Mouse (Mus musculus): ENCODE measurements around the gene Mbd3. TPM values are rescaled to one million over a fixed set of nuclear protein-coding genes. Genes with fewer than 3 reads are reported as not detected.

Mbd3 gene
- total RNA-seq, 2 experiments from 2014 or later, result 134 to 138 TPM

DNA sequence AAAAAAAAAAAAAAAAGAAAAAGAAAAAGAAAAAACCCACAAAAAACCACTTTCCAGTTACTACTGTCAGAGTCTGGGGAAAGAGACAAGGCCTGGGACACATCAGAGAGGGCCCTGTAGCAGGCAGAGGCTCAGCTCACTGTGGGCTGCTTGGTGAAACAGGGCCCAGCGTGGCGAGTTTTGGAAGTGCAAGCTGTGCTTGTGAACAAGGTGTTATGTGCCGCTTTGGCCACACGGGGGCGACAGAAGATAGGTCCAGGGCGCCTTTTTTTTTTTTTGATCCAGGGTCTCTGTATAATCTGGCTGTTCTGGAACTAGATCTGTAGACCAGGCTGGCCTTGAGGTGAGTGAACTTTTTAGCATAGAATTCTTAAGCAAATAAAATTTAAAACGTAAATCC is 23.2 kb downstream of the Mbd3 start:
- intact Hi-C loops (cut with DNase I), result loop anchor here (10.0 kb wide), 1 partner anchor 201 kb away; the partner anchor contains the start of genes 1600002K03Rik and Efna2
- peak; percentile 82 to 93 for DNase-seq (ENCODE audit: low spot score in 2 of 2)

DNA sequence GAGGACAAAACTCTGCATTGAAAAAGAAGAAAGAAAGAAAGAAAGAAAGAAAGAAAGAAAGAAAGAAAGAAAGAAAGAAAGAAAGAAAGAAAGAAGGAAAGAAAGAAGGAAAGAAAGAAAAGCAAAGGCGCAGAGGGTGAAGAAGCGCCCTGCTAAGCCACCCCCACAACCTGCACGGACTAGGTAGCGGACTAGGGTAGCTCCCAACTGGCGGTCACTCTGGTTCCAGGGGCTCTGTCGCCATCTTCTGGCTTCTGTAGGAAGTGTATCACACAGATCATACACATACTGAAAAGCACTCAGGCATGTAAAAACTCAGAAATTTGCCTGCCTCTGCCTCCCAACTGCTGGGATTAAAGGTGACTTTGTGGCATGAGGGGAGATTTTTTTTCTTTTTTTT is 25.3 kb downstream of the Mbd3 start:
- DNase-seq (ENCODE audit: low spot score in 2 of 2), result peak; percentile 76 to 86
- intact Hi-C loops (cut with DNase I), result loop anchor here (1.0 to 10.0 kb wide), 4 partner anchors 23 to 199 kb away; partner anchors contain the start of genes 1600002K03Rik, Apc2 and Efna2

DNA sequence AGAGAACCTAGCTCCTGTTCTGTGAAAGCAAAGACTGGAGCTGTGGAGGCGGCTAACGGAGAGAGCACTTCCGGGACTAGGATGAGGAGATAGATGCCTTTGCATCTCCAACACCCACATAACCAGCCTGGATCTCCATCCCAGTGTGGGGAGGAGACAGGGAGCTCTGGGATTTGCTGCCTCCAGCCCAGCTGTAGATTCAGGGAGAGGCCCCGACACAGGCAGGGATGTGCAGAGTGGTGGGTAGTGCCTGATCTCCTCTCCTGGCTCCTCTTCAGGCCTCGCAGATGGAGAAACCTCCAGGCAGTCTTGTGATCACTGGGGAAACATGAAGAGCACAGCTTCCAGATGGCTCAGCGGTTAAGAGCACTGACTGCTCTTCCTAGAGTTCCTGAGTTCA is 26.6 kb downstream of the Mbd3 start:
- peak in 1 of 2 experiments; percentile 83 for DNase-seq (ENCODE audit: low spot score in 2 of 2)
- intact Hi-C loops (cut with DNase I), result loop anchor here (2.0 to 10.0 kb wide), 2 partner anchors 16 to 198 kb away; partner anchors contain the start of genes 1600002K03Rik, Efna2 and Plk5

DNA sequence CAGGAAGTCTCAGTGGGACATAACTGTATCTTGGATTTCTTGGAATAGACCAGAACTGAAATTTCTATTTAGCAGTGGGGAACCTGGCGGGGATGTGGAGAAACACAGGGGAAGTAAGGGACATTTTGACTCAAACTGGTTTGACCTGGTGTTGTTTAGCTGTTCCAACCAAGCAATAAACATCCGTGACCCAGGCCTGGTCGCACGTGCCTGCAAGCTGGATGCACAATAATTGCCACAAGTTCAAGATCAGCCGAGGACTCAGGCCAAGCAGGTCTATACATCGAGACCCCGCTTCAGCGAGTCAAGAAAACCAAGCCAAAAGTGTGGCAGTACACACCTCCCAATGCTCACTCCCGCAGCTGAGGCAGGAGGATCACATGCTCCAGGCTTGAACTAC is 27.4 kb downstream of the Mbd3 start:
- DNase-seq (ENCODE audit: low spot score in 2 of 2), result no peak
- intact Hi-C loops (cut with DNase I), result loop anchor here (2.0 to 10.0 kb wide), 2 partner anchors 15 to 197 kb away; partner anchors contain the start of genes 1600002K03Rik, Efna2 and Plk5

DNA sequence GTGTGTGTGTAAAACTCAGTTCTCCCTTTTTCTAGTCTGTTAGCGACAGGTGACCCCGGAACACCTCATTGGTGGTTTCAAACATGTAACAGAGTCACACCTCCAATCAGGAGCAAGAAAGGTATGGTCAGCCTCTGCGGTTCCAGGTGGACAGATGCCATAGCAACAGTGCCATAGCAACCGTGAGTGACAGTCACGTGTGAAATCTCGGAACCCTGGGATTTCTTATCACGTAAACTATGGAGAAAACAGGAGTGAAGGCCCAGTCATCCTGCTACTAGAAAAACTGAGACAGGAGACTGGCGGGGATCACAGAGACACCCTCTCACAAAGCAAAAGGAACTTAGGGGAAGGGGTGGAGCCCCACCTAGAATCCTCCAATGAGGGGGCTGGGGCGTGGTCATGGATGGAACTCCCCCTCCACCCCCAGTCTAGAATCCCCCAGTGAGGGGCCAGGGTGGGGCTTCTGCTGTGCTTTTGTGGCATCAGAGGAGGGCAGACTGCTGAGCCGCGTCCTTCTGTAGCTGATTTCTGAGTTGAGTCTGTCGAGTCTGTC is 27.9 kb downstream of the Mbd3 start:
- peak; percentile 68 to 79 for DNase-seq (ENCODE audit: low spot score in 2 of 2)
- intact Hi-C loops (cut with DNase I), result loop anchor here (10.0 kb wide), 1 partner anchor 197 kb away; the partner anchor contains the start of genes 1600002K03Rik and Efna2

DNA sequence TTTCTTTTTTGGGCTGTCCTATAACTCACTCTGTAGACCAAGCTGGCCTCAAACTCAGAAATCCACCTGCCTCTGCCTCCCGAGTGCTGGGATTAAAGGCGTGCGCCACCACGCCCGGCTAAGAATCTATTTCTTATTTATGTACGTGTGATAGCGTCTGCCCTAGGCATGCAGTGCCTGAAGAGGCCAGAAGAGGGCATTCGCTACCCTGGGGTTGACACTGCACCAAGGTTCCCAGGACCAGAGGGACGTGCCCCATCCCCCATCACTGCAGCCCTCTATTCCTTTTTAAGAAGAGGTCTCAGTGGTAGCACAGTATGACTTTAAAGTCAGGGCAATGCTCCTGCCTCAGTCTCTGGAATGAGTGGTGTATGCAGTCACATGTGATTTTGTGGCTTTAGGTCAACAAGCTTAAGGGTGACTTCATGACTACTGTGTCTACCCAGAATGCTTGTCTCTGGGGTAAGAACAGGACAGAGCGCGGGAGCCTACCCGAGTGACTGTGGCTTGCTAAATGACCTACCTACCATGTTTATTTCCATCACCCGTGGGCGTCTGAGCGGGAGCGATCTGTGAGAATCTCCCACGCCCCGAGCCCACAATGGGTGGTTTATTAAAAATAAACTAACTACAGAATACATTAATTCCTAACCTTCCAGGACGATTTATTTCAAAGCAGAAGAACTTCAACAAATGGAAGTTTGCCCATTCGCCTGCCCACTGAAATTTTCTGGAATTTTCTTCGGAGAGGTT is 29.2 kb downstream of the Mbd3 start:
- DNase-seq (ENCODE audit: low spot score in 2 of 2), result peak; percentile 43 to 81
- intact Hi-C loops (cut with DNase I), result loop anchor here (10.0 kb wide), 1 partner anchor 195 kb away; the partner anchor contains the start of genes 1600002K03Rik and Efna2

DNA sequence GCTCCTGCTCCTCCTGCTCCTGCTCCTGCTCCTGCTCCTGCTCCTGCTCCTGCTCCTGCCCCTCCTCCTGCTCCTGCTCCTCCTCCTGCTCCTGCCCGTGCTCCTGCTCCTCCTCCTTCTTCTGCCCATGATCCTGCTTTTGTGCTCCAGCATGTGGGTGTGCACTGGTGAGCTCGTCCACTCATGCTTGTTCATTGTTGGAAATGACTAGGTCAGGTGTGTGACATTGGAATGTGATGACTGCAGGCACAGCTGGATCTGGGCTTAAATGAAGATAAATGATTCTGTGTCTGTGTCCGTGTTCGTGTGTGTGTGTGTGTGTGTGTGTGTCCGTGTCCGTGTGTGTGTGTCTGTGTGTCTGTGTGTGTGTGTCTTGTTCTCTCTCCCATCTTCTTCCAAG is 31.0 kb downstream of the Mbd3 start:
- DNase-seq (ENCODE audit: low spot score in 2 of 2), result no peak
- intact Hi-C loops (cut with DNase I), result no loop called here

DNA sequence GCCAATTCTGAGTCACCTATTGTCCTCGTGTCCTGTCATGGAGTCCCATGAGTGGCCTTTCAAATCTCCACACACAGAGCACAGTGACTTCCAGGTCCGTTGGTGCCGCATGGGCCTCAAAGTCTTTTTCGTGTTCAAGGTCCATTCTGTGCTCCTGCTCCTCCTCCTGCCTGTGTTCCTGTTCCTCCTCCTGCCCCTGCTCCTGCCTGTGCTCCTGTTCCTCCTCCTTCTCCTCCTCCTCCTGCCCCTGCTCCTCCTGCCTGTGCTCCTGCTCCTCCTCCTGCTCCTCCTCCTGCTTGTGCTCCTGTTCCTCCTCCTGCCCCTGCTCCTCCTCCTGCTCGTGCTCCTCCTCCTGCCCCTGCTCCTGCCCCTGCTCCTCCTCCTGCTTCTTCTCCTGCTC is 31.4 kb downstream of the Mbd3 start:
- no peak for DNase-seq (ENCODE audit: low spot score in 2 of 2)
- intact Hi-C loops (cut with DNase I), result no loop called here

DNA sequence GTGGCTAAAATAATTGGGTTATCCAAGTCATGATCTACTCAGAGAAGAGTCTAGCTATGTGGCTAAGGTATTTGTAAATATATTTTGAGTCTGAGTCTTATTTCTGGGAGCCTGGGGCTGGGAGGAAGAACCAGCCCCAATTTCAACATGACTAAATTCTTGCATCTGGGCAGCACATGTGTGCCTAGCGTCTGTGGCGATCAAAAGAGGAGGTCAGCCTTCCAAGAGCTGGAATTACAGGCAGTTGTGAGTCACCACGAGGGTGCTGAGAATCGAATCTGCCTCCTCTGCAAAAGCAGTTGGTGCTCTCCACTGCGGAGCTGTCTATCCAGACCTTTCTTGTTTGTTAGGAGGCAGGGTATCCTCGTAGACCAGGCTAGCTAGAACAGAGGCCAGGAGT is 33.6 kb downstream of the Mbd3 start:
- DNase-seq (ENCODE audit: low spot score in 2 of 2), result no peak
- intact Hi-C loops (cut with DNase I), result no loop called here

DNA sequence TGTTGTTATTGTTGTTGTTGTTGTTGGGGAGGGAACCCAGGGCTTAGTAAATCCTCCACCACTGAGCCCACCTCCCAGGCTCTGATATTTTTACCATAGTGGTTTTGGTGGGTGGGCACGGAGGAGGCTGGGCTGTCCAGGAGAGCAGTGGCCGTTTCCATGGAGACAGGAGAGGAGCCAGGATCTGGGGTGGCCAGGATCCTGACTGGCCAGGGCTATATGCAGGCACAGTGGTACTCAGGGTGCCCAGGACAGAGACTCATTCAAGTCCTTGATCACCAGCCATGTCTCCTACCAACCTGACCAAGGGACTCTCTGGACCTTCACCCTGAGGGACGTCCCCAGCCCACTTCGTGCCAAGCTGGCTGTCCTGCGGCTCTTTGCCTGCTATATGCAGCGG is 35.6 kb downstream of the Mbd3 start:
- no peak for DNase-seq (ENCODE audit: low spot score in 2 of 2)
- intact Hi-C loops (cut with DNase I), result no loop called here

DNA sequence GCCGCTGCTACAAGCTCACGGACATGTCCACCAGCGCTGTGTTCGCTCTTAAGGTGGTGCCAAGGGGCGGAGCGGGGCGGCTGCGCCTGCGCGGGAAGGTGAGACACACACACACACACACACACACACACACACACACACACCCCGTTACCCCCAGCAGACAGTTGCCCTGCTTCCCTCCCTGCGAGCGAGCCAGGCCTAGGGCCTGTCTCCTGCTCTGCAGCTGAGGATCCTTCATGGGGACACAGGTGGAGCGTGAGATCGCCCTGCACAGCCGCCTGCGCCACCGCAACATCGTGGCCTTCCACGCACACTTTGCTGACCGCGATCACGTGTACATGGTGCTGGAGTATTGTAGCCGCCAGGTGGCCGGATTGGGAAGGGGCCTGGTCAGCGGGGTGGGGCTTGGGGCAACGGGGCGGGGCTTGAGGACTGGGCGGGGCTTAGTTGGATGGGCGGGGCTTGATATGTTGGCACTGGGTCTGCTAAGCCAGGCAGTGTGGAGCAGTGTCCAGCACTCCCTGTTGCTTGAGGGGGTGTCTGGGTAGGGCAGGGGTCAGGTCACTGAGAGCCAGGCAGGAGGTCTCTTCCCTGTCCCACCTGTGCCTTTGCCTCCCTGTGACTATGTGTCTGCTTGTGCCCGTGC is 41.2 kb downstream of the Mbd3 start:
- intact Hi-C loops (cut with DNase I), result loop anchor here (2.0 kb wide), 1 partner anchor 15 kb away; no protein-coding TSS in a partner anchor
- no peak for DNase-seq (ENCODE audit: low spot score in 2 of 2)

DNA sequence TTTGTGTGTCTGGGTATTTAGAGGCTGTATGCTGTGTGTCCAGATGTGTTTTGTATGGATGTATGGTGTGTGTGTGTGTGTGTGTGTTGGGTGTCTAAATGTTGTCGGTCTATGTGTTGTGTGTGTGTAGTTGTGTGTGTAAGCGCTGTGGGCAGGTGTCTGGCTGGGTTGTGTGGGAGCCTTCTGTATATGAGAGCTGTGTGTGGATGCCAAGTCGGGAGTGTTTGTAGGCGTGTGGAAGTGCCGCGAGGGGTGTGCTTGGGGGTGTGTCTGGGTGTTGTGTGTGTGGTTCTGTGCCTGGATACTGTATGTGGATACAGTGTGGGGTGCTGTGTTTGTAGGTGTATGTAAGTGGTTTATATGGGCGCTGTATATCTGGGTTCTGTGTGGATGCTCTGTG is 42.0 kb downstream of the Mbd3 start:
- intact Hi-C loops (cut with DNase I), result loop anchor here (2.0 kb wide), 1 partner anchor 15 kb away; no protein-coding TSS in a partner anchor
- peak in 1 of 2 experiments; percentile 71 for DNase-seq (ENCODE audit: low spot score in 2 of 2)

DNA sequence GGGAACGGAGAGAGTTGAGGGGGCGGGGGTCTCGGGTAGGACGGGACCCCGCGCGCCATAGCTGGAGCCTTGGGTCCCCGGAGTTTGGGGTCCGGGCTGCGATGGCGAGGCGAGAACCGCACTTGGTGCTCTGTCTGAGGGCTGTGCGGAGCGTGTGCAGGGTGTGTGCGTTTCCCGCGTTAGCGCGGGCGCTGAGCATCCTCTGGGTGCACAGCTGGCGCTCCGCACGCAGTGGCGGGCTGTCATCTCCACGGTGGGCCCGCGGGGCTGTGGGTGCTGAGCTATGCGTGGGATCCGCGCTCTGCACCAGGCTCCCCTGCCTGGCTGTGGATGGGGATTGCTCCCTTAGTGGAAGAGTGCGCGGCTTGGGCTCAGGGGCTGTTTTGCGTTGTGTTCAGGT is 42.6 kb downstream of the Mbd3 start:
- DNase-seq (ENCODE audit: low spot score in 2 of 2), result no peak
- intact Hi-C loops (cut with DNase I), result loop anchor here (2.0 kb wide), 1 partner anchor 16 kb away; no protein-coding TSS in a partner anchor

DNA sequence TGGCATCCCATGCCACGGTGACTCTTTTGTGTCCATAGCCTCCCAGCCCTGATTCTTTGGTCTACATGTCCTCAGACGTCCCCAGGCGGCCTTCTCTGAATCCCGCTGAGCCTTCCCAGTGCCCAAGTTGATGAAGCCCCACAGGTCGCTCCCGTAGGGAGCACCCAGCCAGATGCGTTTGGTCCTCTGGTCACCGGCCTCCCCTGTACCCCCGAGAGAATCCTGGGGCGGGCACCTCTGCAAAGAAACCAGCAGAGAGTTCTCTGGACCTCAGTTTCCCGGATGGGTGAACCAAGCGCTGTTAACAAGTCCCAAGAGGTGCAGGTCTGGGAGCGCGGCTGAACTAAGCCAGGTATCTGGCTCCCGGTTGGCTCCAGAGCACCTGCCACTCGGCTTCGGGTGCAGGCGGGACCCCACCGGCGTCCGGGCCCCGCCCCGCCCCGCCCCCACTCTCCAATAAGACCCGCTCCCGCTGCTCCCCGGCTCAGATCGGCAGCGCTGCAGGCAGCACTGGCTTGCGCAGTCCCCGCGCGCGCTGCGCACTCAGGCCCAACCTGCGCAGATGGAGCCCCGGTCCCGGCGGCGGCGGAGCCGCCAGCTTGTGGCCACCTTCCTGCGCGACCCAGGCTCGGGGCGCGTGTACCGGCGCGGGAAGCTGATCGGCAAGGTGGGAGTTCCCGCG is 43.2 kb downstream of the Mbd3 start, which contains the start of gene Plk5:
Gene Plk5 (plus strand): TSS at position 459 of the 682 bp plus-strand sequence.
- intact Hi-C loops (cut with DNase I), result loop anchor here (2.0 kb wide), 1 partner anchor 17 kb away; no protein-coding TSS in a partner anchor
- DNase-seq (ENCODE audit: low spot score in 2 of 2), result peak in 1 of 2 experiments; percentile 47

DNA sequence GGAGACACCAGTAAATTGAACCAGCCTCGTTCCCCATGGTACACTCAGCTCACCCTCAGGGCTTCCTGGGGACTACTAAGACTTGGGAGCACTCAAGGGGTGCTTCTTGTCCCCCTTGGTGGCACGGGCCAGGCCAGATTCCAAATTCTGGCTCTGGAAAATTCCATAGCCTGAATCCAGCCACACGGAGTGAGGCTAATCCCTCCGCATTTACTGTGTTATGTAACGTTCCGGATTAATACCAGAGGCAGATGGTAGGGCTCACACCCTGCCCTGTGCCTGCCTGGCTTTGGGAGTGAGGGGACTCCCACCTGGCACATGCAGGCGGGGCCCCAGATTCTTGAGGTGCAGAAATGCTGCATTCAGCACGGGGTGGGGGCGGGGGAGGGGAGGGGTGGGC is 43.9 kb downstream of the Mbd3 start:
- no peak for DNase-seq (ENCODE audit: low spot score in 2 of 2)
- intact Hi-C loops (cut with DNase I), result no loop called here

DNA sequence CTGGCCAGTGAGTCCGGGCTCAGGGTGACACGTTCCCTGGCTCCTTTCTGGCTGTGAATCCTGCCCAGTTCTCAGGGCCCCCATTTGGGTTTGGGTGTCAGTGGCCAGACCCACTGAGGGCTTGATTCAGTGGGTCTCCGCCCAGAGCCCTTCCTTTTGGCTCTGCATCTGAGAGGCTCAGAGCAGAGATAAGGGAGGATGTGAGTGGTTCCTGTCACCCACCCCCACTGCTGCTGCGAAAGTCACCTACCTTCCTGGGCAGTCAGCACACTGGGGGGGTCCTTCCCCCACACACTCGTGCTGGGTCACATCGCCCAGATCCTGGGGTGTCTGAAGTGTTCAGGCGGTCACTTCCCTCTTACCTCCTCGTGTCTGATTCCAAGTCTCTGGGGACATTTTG is 46.6 kb downstream of the Mbd3 start:
- intact Hi-C loops (cut with DNase I), result no loop called here
- no peak for DNase-seq (ENCODE audit: low spot score in 2 of 2)

DNA sequence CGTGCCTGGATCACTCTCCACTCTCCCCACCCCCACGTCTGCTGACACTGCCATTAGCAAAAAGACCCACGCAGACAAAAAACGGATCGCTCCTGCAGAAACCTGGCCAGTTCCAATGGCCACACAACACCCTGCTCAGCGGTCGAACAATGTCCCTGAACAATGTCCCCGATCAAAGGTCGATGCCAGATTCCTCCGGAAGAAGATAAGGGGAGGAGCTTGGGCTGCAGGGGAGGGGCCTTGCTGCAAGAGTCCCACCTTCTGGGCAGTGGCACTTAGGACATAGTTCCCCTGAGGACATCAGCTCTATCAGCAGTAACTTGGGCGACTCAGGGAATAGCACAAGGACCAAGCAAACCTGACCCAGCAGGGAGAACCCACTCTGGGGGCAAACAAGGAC is 47.5 kb downstream of the Mbd3 start:
- no peak for DNase-seq (ENCODE audit: low spot score in 2 of 2)
- intact Hi-C loops (cut with DNase I), result loop anchor here (2.0 kb wide), 1 partner anchor 23 kb away; no protein-coding TSS in a partner anchor

DNA sequence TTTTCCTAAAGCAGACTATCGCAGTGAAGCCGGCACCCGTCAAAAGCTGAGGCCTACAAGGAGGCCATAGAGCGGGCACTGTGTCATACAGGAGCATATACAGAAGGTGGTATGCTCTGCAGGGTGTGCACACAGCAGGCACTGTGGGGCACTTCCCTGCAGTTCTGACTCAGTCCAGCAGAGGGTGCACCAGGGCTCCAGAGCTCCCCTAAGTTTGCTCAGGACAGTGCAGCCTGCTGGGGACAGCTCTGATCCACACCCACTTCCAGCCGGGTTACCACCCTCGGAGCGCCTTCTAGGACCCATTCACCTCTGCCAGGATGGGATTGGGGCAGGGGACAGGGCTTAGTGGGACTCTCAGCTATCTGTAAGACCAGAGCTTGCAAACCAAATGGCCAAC is 49.1 kb downstream of the Mbd3 start:
- intact Hi-C loops (cut with DNase I), result loop anchor here (2.0 kb wide), 1 partner anchor 25 kb away; no protein-coding TSS in a partner anchor

DNA sequence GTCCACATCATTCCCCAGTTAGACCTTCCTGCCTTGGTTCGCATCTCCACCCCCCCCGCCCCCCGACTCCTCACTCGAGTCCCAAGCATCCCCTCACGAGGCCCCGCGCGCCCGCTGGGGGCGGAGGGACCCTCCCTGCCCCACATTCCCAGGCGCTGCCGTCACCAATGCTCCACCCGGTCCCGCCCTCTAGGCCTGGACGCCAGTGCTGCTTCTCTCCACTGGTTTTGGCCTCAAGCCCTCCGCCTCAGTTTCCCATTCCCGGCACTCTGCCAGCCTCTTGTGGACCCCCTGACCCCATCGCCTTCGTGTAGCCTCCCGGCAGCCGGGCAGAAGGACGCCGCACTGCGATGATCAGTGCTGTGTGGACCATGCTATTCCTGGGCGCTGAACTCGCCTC is 50.4 kb downstream of the Mbd3 start:
- intact Hi-C loops (cut with DNase I), result loop anchor here (2.0 kb wide), 1 partner anchor 54 kb away; the partner anchor contains the start of gene Apc2

More for the DNA sequence above, 49.1 kb downstream of the Mbd3 start:
- DNase-seq (ENCODE audit: low spot score in 2 of 2), result peak; percentile 78 to 82

More for the DNA sequence above, 50.4 kb downstream of the Mbd3 start:
- no peak for DNase-seq (ENCODE audit: low spot score in 2 of 2)

Measured in left cerebral cortex, postnatal 25 days (tissue).